18 mouse cellular contexts compared by ENCODE assay signal in the genomic region with DNA sequence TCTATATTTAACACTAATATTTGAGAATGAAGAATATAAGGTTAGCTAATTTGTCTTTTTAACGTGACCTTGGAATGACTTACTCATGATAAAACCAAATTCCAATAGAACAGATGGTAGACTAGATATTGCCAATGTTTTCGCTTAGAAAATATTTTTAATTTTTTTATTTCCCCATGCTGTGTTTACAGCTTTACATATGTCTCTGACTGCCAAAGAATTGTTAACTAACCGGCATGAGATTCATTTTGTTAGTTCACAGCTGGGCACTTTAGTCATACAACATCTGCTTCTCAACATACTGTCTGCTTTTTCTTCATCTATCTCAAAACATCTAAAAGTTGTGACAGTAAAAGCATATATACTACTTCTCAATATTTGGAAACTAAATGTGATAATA. TPM values are rescaled to one million over a fixed set of nuclear protein-coding genes. Genes with fewer than 3 reads are reported as not detected.
A peak's percentile ranks its signal among the peaks of the same experiment; 100 is the strongest.
DNase-seq lines count a peak whose midpoint lies in the region; ATAC-seq and TF ChIP-seq lines count a peak whose summit lies in the region.
"Had no signal": no experiment of that assay in that cellular context is flagged by ENCODE, and none has a peak within 500 bp of the region (broad histone marks: within the 10 kb centered on the region; RNA-seq: fewer than 3 reads in every experiment).

No protein-coding gene starts in this region.

- H3K9ac ChIP-seq in kidney, postnatal 0 days (ENCODE audit: low read depth, low read length): no peak overlapping the region
- no peak overlapping the region for H3K9ac ChIP-seq in kidney, embryonic 14.5 days (ENCODE audit: low read depth, low read length)
- no peak overlapping the region for H3K9ac ChIP-seq in lung, embryonic 16.5 days (ENCODE audit: low read length)
- H3K9ac ChIP-seq in liver, embryonic 12.5 days: no peak overlapping the region
- H3K9ac ChIP-seq: embryonic facial prominence, embryonic 12.5 days; forebrain, embryonic 13.5 days; forebrain, postnatal 0 days had no signal

- H3K4me3 ChIP-seq in kidney, postnatal 0 days (replicated peaks; ENCODE audit: low read depth, low read length): no peak overlapping the region
- no peak overlapping the region for H3K4me3 ChIP-seq in kidney, embryonic 14.5 days (ENCODE audit: low read length)
- H3K4me3 ChIP-seq in lung, embryonic 16.5 days (ENCODE audit: low read length): no peak overlapping the region
- H3K4me3 ChIP-seq in liver, embryonic 12.5 days: no peak overlapping the region
- H3K4me3 ChIP-seq: embryonic facial prominence, embryonic 10.5 days; embryonic facial prominence, embryonic 12.5 days; forebrain, embryonic 13.5 days had no signal

- 84% methylated on average over 3 of the region's 3 CpGs for WGBS in kidney, postnatal 0 days
- 83% methylated on average over 3 of the region's 3 CpGs for WGBS in kidney, embryonic 14.5 days
- WGBS in lung, embryonic 16.5 days: 61% methylated on average over 3 of the region's 3 CpGs
- WGBS in liver, embryonic 12.5 days (ENCODE audit: insufficient replicate concordance): 71% methylated on average over 3 of the region's 3 CpGs

- no peaks in the 10 kb centered on the region for H3K36me3 ChIP-seq in kidney, postnatal 0 days (ENCODE audit: insufficient read depth, low read length)
- H3K36me3 ChIP-seq in kidney, embryonic 14.5 days (ENCODE audit: control insufficient read depth, insufficient read depth, low read length): no peaks in the 10 kb centered on the region
- H3K36me3 ChIP-seq in lung, embryonic 16.5 days (ENCODE audit: control insufficient read depth, insufficient read depth, low read length): no peaks in the 10 kb centered on the region
- no peaks in the 10 kb centered on the region for H3K36me3 ChIP-seq in liver, embryonic 12.5 days
- H3K36me3 ChIP-seq: embryonic facial prominence, embryonic 10.5 days; embryonic facial prominence, embryonic 12.5 days had no signal

- DNase-seq in kidney, postnatal 0 days (ENCODE audit: low spot score): peak; percentile 15
- DNase-seq in lung, postnatal 10 days: no peak
- DNase-seq in brain, embryonic 14.5 days (ENCODE audit: low read depth): peak; percentile 6
- DNase-seq: adrenal gland, adult 2 months; adrenal gland, postnatal 10 days; adrenal gland, postnatal 25 days; cerebellum, adult 11-12 months; cerebellum, adult 2 months; cerebellum, adult 9-10 months; cerebellum, postnatal 10 days; cerebellum, postnatal 25 days; forebrain, postnatal 0 days had no signal

- no peak overlapping the region for H3K27ac ChIP-seq in kidney, postnatal 0 days
- H3K27ac ChIP-seq in kidney, embryonic 14.5 days (ENCODE audit: low read depth, low read length): no peak overlapping the region
- no peak overlapping the region for H3K27ac ChIP-seq in lung, embryonic 16.5 days (ENCODE audit: low read length)
- no peak overlapping the region for H3K27ac ChIP-seq in liver, embryonic 12.5 days
- H3K27ac ChIP-seq: embryonic facial prominence, embryonic 10.5 days; embryonic facial prominence, embryonic 12.5 days; forebrain, embryonic 13.5 days had no signal

- no peaks in the 10 kb centered on the region for H3K27me3 ChIP-seq in kidney, postnatal 0 days (ENCODE audit: insufficient read depth, low read length)
- H3K27me3 ChIP-seq in kidney, embryonic 14.5 days (ENCODE audit: control insufficient read depth, insufficient read depth, low read length): no peaks in the 10 kb centered on the region
- H3K27me3 ChIP-seq in lung, embryonic 16.5 days (ENCODE audit: control insufficient read depth, insufficient read depth, low read depth, low read length): no peaks in the 10 kb centered on the region
- H3K27me3 ChIP-seq in liver, embryonic 12.5 days (replicated peaks): no peaks in the 10 kb centered on the region
- H3K27me3 ChIP-seq: embryonic facial prominence, embryonic 12.5 days; forebrain, embryonic 13.5 days had no signal

- H3K4me1 ChIP-seq in kidney, postnatal 0 days (replicated peaks; ENCODE audit: insufficient read depth, low read length): no peaks in the 10 kb centered on the region
- no peaks in the 10 kb centered on the region for H3K4me1 ChIP-seq in kidney, embryonic 14.5 days (ENCODE audit: control insufficient read depth, insufficient read depth, low read length)
- peaks cover 2% of the 10 kb centered on the region; the same call in 1 of the 2 replicates for H3K4me1 ChIP-seq in lung, embryonic 16.5 days (replicated peaks; ENCODE audit: control insufficient read depth, insufficient read depth, low read length)
- no peaks in the 10 kb centered on the region for H3K4me1 ChIP-seq in liver, embryonic 12.5 days
- H3K4me1 ChIP-seq: embryonic facial prominence, embryonic 10.5 days; embryonic facial prominence, embryonic 12.5 days; forebrain, embryonic 13.5 days had no signal

- no peak for TF ChIP-seq CTCF in kidney, postnatal 0 days (IDR thresholded peaks at IDR 0.05; ENCODE audit: low read depth)
- TF ChIP-seq CTCF in brain, embryonic 14.5 days (IDR thresholded peaks at IDR 0.05; ENCODE audit: borderline replicate concordance, extremely low read depth, insufficient read depth, insufficient read length): no peak

- H3K9me3 ChIP-seq in kidney, postnatal 0 days (replicated peaks; ENCODE audit: low read length): no peaks in the 10 kb centered on the region
- H3K9me3 ChIP-seq in kidney, embryonic 14.5 days (ENCODE audit: control insufficient read depth, low read length): no peaks in the 10 kb centered on the region
- H3K9me3 ChIP-seq in lung, embryonic 16.5 days (ENCODE audit: control insufficient read depth, low read length): no peaks in the 10 kb centered on the region
- no peaks in the 10 kb centered on the region for H3K9me3 ChIP-seq in liver, embryonic 12.5 days (replicated peaks)
- H3K9me3 ChIP-seq: embryonic facial prominence, embryonic 10.5 days; embryonic facial prominence, embryonic 12.5 days; forebrain, embryonic 13.5 days had no signal

- no peak overlapping the region for H3K4me2 ChIP-seq in kidney, postnatal 0 days (ENCODE audit: low read length)
- no peak overlapping the region for H3K4me2 ChIP-seq in kidney, embryonic 14.5 days (replicated peaks; ENCODE audit: low read depth, low read length)
- no peak overlapping the region for H3K4me2 ChIP-seq in lung, embryonic 16.5 days (ENCODE audit: low read depth, low read length)
- H3K4me2 ChIP-seq in liver, embryonic 12.5 days: no peak overlapping the region
- H3K4me2 ChIP-seq: embryonic facial prominence, embryonic 12.5 days; forebrain, embryonic 13.5 days had no signal

- TF ChIP-seq POLR2A in brain, embryonic 14.5 days (IDR thresholded peaks at IDR 0.05; ENCODE audit: borderline replicate concordance, extremely low read depth, insufficient read depth, insufficient read length, poor library complexity, severe bottlenecking): no peak

- no peak for ATAC-seq in kidney, postnatal 0 days (replicated peaks; ENCODE audit: low FRiP score, low read depth)
- ATAC-seq in kidney, embryonic 14.5 days (ENCODE audit: low FRiP score, low TSS enrichment): no peak
- peak; percentile 52; the same call in 1 of the 2 replicates for ATAC-seq in lung, embryonic 16.5 days (ENCODE audit: low read depth)
- no peak for ATAC-seq in liver, embryonic 12.5 days
- ATAC-seq: forebrain, embryonic 13.5 days; forebrain, postnatal 0 days had no signal

RNA-seq across cellular contexts. Expression of a gene that starts 58.8 kb away (rescaled TPM):
- 3.2 and 3.4 TPM in 2 replicates for polyA plus RNA-seq in kidney, postnatal 0 days (2015; fragmentation: Nextera tagmentation; extraction: Ambion mirVana)
- polyA plus RNA-seq in kidney, embryonic 14.5 days (2014; fragmentation: Nextera tagmentation; extraction: Ambion mirVana): 5.3 and 9.5 TPM in 2 replicates
- 9.8 and 11.0 TPM in 2 replicates for polyA plus RNA-seq in lung, embryonic 16.5 days (2015; fragmentation: Nextera tagmentation; extraction: Ambion mirVana)
- polyA plus RNA-seq in brain, embryonic 14.5 days (2012; rRNA removed): 10.7 and 13.5 TPM in 2 replicates
- polyA plus RNA-seq in liver, embryonic 12.5 days (2016; fragmentation: Nextera tagmentation; extraction: Ambion mirVana): 1.9 and 2.6 TPM in 2 replicates
